In genomic region chr19:21742138-21742537, GRCm38 (mm10) we compare ENCODE assay signal across 9 mouse cellular contexts. TPM values are rescaled to one million over a fixed set of nuclear protein-coding genes. Genes with fewer than 3 reads are reported as not detected.
A peak's percentile ranks its signal among the peaks of the same experiment; 100 is the strongest.
DNase-seq lines count a peak whose midpoint lies in the region; ATAC-seq lines count a peak whose summit lies in the region.
"Had no signal": no experiment of that assay in that cellular context is flagged by ENCODE, and none has a peak within 500 bp of the region (broad histone marks: within the 10 kb centered on the region; RNA-seq: fewer than 3 reads in every experiment).

No protein-coding gene starts in this region.

- no peak overlapping the region for H3K9ac ChIP-seq in hindbrain, embryonic 16.5 days (ENCODE audit: low read depth, low read length)
- no peak overlapping the region for H3K9ac ChIP-seq in midbrain, embryonic 15.5 days
- H3K9ac ChIP-seq in liver, embryonic 11.5 days (ENCODE audit: low read depth, low read length), result no peak overlapping the region
- H3K9ac ChIP-seq in kidney, embryonic 15.5 days, result no peak overlapping the region
- H3K9ac ChIP-seq: limb, embryonic 13.5 days had no signal

- H3K4me2 ChIP-seq in hindbrain, embryonic 16.5 days (ENCODE audit: low read length), result 0 out of 2 replicates have a peak overlapping the region, but pooled peaks have one; percentile 15
- H3K4me2 ChIP-seq in midbrain, embryonic 15.5 days, result no peak overlapping the region
- no peak overlapping the region for H3K4me2 ChIP-seq in liver, embryonic 11.5 days
- no peak overlapping the region for H3K4me2 ChIP-seq in kidney, embryonic 15.5 days
- H3K4me2 ChIP-seq: limb, embryonic 13.5 days had no signal

- H3K9me3 ChIP-seq in hindbrain, embryonic 16.5 days (ENCODE audit: control insufficient read depth, low read length), result no peaks in the 10 kb centered on the region
- no peaks in the 10 kb centered on the region for H3K9me3 ChIP-seq in midbrain, embryonic 15.5 days
- no peaks in the 10 kb centered on the region for H3K9me3 ChIP-seq in liver, embryonic 11.5 days (ENCODE audit: control insufficient read depth, low read length)
- H3K9me3 ChIP-seq in kidney, embryonic 15.5 days (replicated peaks), result no peaks in the 10 kb centered on the region
- H3K9me3 ChIP-seq: limb, embryonic 13.5 days had no signal

- H3K27me3 ChIP-seq in hindbrain, embryonic 16.5 days (replicated peaks; ENCODE audit: control insufficient read depth, insufficient read depth, low read length), result no peaks in the 10 kb centered on the region
- H3K27me3 ChIP-seq in midbrain, embryonic 15.5 days (replicated peaks), result no peaks in the 10 kb centered on the region
- H3K27me3 ChIP-seq in liver, embryonic 11.5 days (replicated peaks; ENCODE audit: control insufficient read depth, insufficient read depth, low read length), result no peaks in the 10 kb centered on the region
- H3K27me3 ChIP-seq in kidney, embryonic 15.5 days, result no peaks in the 10 kb centered on the region
- H3K27me3 ChIP-seq: limb, embryonic 13.5 days had no signal

- DNase-seq in cerebellum, postnatal 10 days, result peak; percentile 98 to 99
- no peak for DNase-seq in liver, embryonic 11.5 days (ENCODE audit: low spot score)
- DNase-seq in yolk sac, embryonic 10.5 days (ENCODE audit: low spot score), result no peak

- no peak overlapping the region for H3K4me3 ChIP-seq in hindbrain, embryonic 16.5 days (ENCODE audit: low read length)
- H3K4me3 ChIP-seq in midbrain, embryonic 15.5 days, result no peak overlapping the region
- no peak overlapping the region for H3K4me3 ChIP-seq in liver, embryonic 11.5 days (ENCODE audit: low read depth, low read length)
- no peak overlapping the region for H3K4me3 ChIP-seq in kidney, embryonic 15.5 days (replicated peaks)
- H3K4me3 ChIP-seq: limb, embryonic 13.5 days had no signal

- H3K36me3 ChIP-seq in hindbrain, embryonic 16.5 days (ENCODE audit: control insufficient read depth, insufficient read depth, low read length), result no peaks in the 10 kb centered on the region
- H3K36me3 ChIP-seq in midbrain, embryonic 15.5 days (replicated peaks), result no peaks in the 10 kb centered on the region
- no peaks in the 10 kb centered on the region for H3K36me3 ChIP-seq in liver, embryonic 11.5 days (ENCODE audit: control insufficient read depth, insufficient read depth, low read length)
- no peaks in the 10 kb centered on the region for H3K36me3 ChIP-seq in kidney, embryonic 15.5 days
- H3K36me3 ChIP-seq: limb, embryonic 13.5 days had no signal

- no peak overlapping the region for H3K27ac ChIP-seq in hindbrain, embryonic 16.5 days (ENCODE audit: low read depth, low read length)
- H3K27ac ChIP-seq in midbrain, embryonic 15.5 days, result no peak overlapping the region
- H3K27ac ChIP-seq in liver, embryonic 11.5 days (ENCODE audit: low read depth, low read length), result no peak overlapping the region
- H3K27ac ChIP-seq in kidney, embryonic 15.5 days, result no peak overlapping the region
- H3K27ac ChIP-seq: limb, embryonic 13.5 days had no signal

- H3K4me1 ChIP-seq in hindbrain, embryonic 16.5 days (ENCODE audit: control insufficient read depth, insufficient read depth, low read depth, low read length), result peaks cover 2% of the 10 kb centered on the region; the same call in 1 of the 2 replicates
- 0 out of 2 replicates have a peak, but pooled peaks cover 2% of the 10 kb centered on the region for H3K4me1 ChIP-seq in midbrain, embryonic 15.5 days
- no peaks in the 10 kb centered on the region for H3K4me1 ChIP-seq in liver, embryonic 11.5 days (replicated peaks; ENCODE audit: control insufficient read depth, insufficient read depth, low read length)
- no peaks in the 10 kb centered on the region for H3K4me1 ChIP-seq in kidney, embryonic 15.5 days

- 53% methylated on average over 12 of the region's 12 CpGs for whole genome bisulfite sequencing in hindbrain, embryonic 16.5 days
- WGBS in midbrain, embryonic 15.5 days, result 80% methylated on average over 12 of the region's 12 CpGs
- WGBS in liver, embryonic 11.5 days, result 85% methylated on average over 12 of the region's 12 CpGs
- 90% methylated on average over 12 of the region's 12 CpGs for WGBS in kidney, embryonic 15.5 days

- ATAC-seq in cerebellum, adult (ENCODE audit: insufficient number of reproducible peaks, low FRiP score, low TSS enrichment), result peak; percentile 86
- ATAC-seq in hindbrain, embryonic 16.5 days, result peak; percentile 83
- ATAC-seq in midbrain, embryonic 15.5 days (replicated peaks), result peak; percentile 41
- ATAC-seq in liver, embryonic 11.5 days (replicated peaks; ENCODE audit: low FRiP score), result no peak
- no peak for ATAC-seq in kidney, embryonic 15.5 days (replicated peaks; ENCODE audit: low FRiP score)
- ATAC-seq: activated CD4-positive, CD25-positive, alpha-beta regulatory T cell, adult 4 months had no signal

RNA-seq across cellular contexts. Expression of gene Cemip2, which starts 36.0 kb away (rescaled TPM):
- 15.4 and 22.2 TPM in 2 replicates for polyA plus RNA-seq in hindbrain, embryonic 16.5 days (2015; fragmentation: Nextera tagmentation; extraction: Ambion mirVana)
- polyA plus RNA-seq in midbrain, embryonic 15.5 days (2015; fragmentation: Nextera tagmentation; extraction: Ambion mirVana), result 39.9 and 41.6 TPM in 2 replicates
- polyA plus RNA-seq in liver, embryonic 11.5 days (2014; fragmentation: Nextera tagmentation; extraction: Ambion mirVana), result 24.8 and 25.0 TPM in 2 replicates
- polyA plus RNA-seq in kidney, embryonic 15.5 days (2015; fragmentation: Nextera tagmentation; extraction: Ambion mirVana), result 23.8 and 24.5 TPM in 2 replicates

Comparison
In these comparisons a context has a peak if more than half of its experiments do, and no peak if none do; other contexts are left out.
1. ATAC-seq: peak in cerebellum, adult (single experiment), hindbrain, embryonic 16.5 days (single experiment) and midbrain, embryonic 15.5 days (single experiment); none in liver, embryonic 11.5 days (single experiment) and kidney, embryonic 15.5 days (single experiment).
2. DNase-seq: peak in cerebellum, postnatal 10 days (2 of 2); none in liver, embryonic 11.5 days (single experiment) and yolk sac, embryonic 10.5 days (single experiment).